Mouse (Mus musculus) erythroblast, embryonic 14.5 days (primary cell): ENCODE measurements around the gene Hs3st2.

ENCODE experiments used
- GATA1 ChIP-seq: IDR thresholded peaks from 2 replicates; pipeline ENCODE4 v1.6.1; 2012; ENCODE audit warnings: low read length, inconsistent platforms, mixed read lengths
- TAL1 ChIP-seq: IDR thresholded peaks from 3 replicates; pipeline ENCODE4 v1.6.1; 2012; ENCODE audit warnings: low read length, inconsistent platforms, mixed read lengths

DNA sequence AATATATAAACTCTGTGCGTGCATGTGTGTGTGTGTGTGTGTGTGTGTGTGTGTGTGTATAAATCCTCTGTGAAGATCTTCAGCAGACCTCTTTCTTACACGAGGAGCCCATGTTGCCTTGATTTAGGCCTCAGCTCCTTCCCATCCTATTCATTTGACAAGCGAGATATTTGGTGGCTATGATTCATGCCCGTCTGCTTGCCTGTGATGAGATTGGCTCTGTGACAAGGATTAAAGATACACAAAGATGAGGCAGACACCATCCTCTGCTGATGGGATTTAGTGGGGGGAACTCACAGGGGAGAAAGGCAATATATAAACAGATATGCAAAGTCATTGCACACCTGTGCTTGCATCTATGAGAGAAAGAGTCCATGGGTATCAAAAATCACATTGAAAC, 92.9 kb downstream of the Hs3st2 start:
- TF ChIP-seq GATA1 (no peak), TAL1 (no peak)
